Mouse (Mus musculus) limb, embryonic 14.5 days (tissue): ENCODE measurements around the gene Tshz2. TPM values are rescaled to one million over a fixed set of nuclear protein-coding genes. Genes with fewer than 3 reads are reported as not detected.

ENCODE experiments used
- ATAC-seq: fragments of 200-750 bp; cut with Nextera tagmentation; 2 replicates; pipeline ENCODE4 v1.8.0; 2017; ENCODE audit warnings: low read depth, moderate number of reproducible peaks, moderate TSS enrichment; ENCODE audit not compliant: low FRiP score
- DNase-seq: peaks from one replicate; pipeline ENCODE4 v3.0.0-alpha.2; 2015; ENCODE audit warnings: low spot score
- H3K27ac ChIP-seq: fragments of 300-500 bp; sonication (generic); replicated peaks from 2 replicates; pipeline ENCODE4 v1.5.1; 2014; ENCODE audit warnings: low read depth, mild to moderate bottlenecking, low read length, moderate library complexity, mixed read lengths
- H3K27me3 ChIP-seq: fragments of 300-500 bp; sonication (generic); 2 replicates; pipeline ENCODE4 v1.6.1; 2014; ENCODE audit warnings: low read length, mixed read lengths; ENCODE audit not compliant: control insufficient read depth, insufficient read depth
- H3K36me3 ChIP-seq: fragments of 300-500 bp; sonication (generic); 2 replicates; pipeline ENCODE4 v1.6.1; 2014; ENCODE audit warnings: mild to moderate bottlenecking, low read length, moderate library complexity, mixed read lengths; ENCODE audit not compliant: control insufficient read depth, insufficient read depth
- H3K4me1 ChIP-seq: fragments of 300-500 bp; sonication (generic); 2 replicates; pipeline ENCODE4 v1.6.1; 2014; ENCODE audit warnings: antibody characterized with exemption, low read length, mixed read lengths; ENCODE audit not compliant: control insufficient read depth, insufficient read depth
- H3K4me2 ChIP-seq: fragments of 300-500 bp; sonication (generic); replicated peaks from 2 replicates; pipeline ENCODE4 v1.6.1; 2014; ENCODE audit warnings: low read depth, mild to moderate bottlenecking, low read length, moderate library complexity; ENCODE audit not compliant: severe bottlenecking
- H3K4me3 ChIP-seq: fragments of 300-500 bp; sonication (generic); replicated peaks from 2 replicates; pipeline ENCODE4 v1.5.1; 2014; ENCODE audit warnings: low read length
- H3K9ac ChIP-seq: fragments of 300-500 bp; sonication (generic); 2 replicates; pipeline ENCODE4 v1.6.1; 2014; ENCODE audit warnings: mild to moderate bottlenecking, low read depth, low read length, moderate library complexity; ENCODE audit not compliant: severe bottlenecking
- H3K9me3 ChIP-seq: fragments of 300-500 bp; sonication (generic); 2 replicates; pipeline ENCODE4 v1.6.1; 2016; ENCODE audit warnings: low read length; ENCODE audit not compliant: control insufficient read depth
- POLR2A ChIP-seq: fragments of 200-500 bp; IDR thresholded peaks from 2 replicates; pipeline ENCODE4 v1.8.0; 2012; ENCODE audit warnings: inconsistent platforms, mild to moderate bottlenecking, moderate library complexity, borderline replicate concordance; ENCODE audit not compliant: insufficient read depth, insufficient read length; ENCODE audit errors: extremely low read depth
- WGBS: fragments of 180-500 bp; shearing (Covaris S2); extraction: QIAGEN DNeasy Blood & Tissue Kit; methylation state at CpG from one replicate; pipeline ENCODE4 v1.1.7; 2014; 5-methylcytosine and 5-hydroxymethylcytosine counted together
- polyA plus RNA-seq, 2 experiments: library from polyadenylated mRNA; depleted of rRNA in 1 of 2; stranded (reverse) in 1 of 2; unstranded in 1 of 2; fragments of >200 nt; fragmentation: Nextera tagmentation in 1 of 2; extraction: Ambion mirVana in 1 of 2; gene quantifications; 2 replicates each; pipeline versions ENCODE4 v1.2.1 to v1.2.3; 2012 to 2014

The Tshz2 gene
- polyA plus RNA-seq, 2 experiments, result 7.3 to 29.2 TPM

GRCm38 (mm10) chr2:169832184-169832583 is 199.4 kb downstream of the Tshz2 start:
- Histone ChIP-seq H3K27me3 (no peaks in the 10 kb centered on the region), H3K9me3 (no peaks in the 10 kb centered on the region), H3K4me2 (no peak overlapping the region), H3K36me3 (no peaks in the 10 kb centered on the region), H3K4me1 (no peaks in the 10 kb centered on the region), H3K4me3 (no peak overlapping the region), H3K9ac (no peak overlapping the region), H3K27ac (no peak overlapping the region)
- ATAC-seq (no peak), DNase-seq (no peak)
- 54% methylated on average over 12 of the region's 12 CpGs for WGBS
- no peak for TF ChIP-seq POLR2A

- WGBS, result 68% methylated on average over 9 of the region's 9 CpGs
- no peak overlapping the region for H3K4me3 ChIP-seq
- no peak overlapping the region for H3K9ac ChIP-seq
- H3K36me3 ChIP-seq, result no peaks in the 10 kb centered on the region
- no peak overlapping the region for H3K27ac ChIP-seq
- ATAC-seq, result no peak
- H3K9me3 ChIP-seq, result no peaks in the 10 kb centered on the region
- DNase-seq, result no peak
- H3K4me2 ChIP-seq, result no peak overlapping the region
- H3K4me1 ChIP-seq, result no peaks in the 10 kb centered on the region
- H3K27me3 ChIP-seq, result no peaks in the 10 kb centered on the region
- TF ChIP-seq POLR2A, result no peak
Observed at GRCm38 (mm10) chr2:169833638-169834037, 200.8 kb downstream of the Tshz2 start.

DNA sequence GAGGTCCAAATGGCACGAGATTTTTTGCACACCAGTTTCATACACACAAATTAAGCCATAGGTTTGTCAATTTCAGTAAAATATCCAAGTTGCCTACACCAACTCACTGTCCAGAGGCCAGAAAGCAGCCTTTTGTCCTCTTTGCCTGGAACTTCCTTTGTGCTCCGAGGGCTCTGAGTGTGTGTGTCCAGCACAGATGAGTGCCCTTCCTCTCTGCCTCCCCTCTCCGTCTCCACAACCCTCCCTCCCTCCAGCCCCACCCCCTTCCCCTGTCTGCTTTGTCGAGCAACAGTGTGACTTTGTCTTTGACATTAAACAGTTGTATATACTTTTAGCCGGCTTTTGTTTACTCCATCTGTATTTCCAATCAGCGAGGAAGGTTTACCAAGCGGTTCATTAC is 201.8 kb downstream of the Tshz2 start:
- H3K9me3 ChIP-seq, result no peaks in the 10 kb centered on the region
- no peak for DNase-seq
- no peak for TF ChIP-seq POLR2A
- ATAC-seq, result no peak
- no peak overlapping the region for H3K9ac ChIP-seq
- no peak overlapping the region for H3K4me2 ChIP-seq
- H3K4me3 ChIP-seq, result no peak overlapping the region
- H3K4me1 ChIP-seq, result no peaks in the 10 kb centered on the region
- H3K27me3 ChIP-seq, result no peaks in the 10 kb centered on the region
- WGBS, result 20% methylated on average over 7 of the region's 7 CpGs
- H3K27ac ChIP-seq, result no peak overlapping the region
- H3K36me3 ChIP-seq, result no peaks in the 10 kb centered on the region

DNA sequence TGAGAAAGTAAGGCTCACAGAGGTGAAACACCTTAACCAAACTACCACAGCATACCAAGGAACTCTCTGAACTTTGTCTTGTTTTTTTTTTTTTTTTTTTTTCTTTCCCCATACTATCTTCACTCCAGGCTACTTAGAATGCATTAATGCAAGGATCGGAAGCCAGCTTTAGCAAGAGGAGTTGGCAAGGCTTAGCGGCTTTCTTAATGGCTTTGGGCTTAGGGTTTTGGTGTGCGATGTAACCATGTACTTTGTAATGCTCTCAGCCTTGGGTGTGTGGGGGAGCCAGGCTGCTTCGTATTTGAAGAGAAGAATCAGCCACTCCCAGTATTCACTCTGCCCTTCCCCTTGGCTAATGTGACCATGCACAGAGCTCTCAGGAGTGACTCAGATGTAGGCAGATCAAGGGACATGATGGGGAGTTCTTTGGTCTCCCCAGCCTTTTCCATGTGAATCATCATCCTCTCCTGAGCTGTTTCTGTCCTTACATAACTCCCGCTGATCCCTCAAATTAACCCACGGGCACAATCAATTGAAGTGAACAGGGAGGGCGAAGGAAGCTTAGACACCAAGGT is 204.3 kb downstream of the Tshz2 start:
- no peaks in the 10 kb centered on the region for H3K9me3 ChIP-seq
- WGBS, result 84% methylated on average over 7 of the region's 7 CpGs
- no peaks in the 10 kb centered on the region for H3K27me3 ChIP-seq
- H3K9ac ChIP-seq, result no peak overlapping the region
- H3K4me2 ChIP-seq, result no peak overlapping the region
- no peak overlapping the region for H3K27ac ChIP-seq
- DNase-seq (no peak), ATAC-seq (no peak)
- H3K36me3 ChIP-seq, result no peaks in the 10 kb centered on the region
- no peaks in the 10 kb centered on the region for H3K4me1 ChIP-seq
- TF ChIP-seq POLR2A, result no peak
- H3K4me3 ChIP-seq, result no peak overlapping the region

GRCm38 (mm10) chr2:169838521-169838920 is 205.7 kb downstream of the Tshz2 start:
- peaks cover 2% of the 10 kb centered on the region for H3K4me1 ChIP-seq
- H3K4me2 ChIP-seq, result no peak overlapping the region
- no peak overlapping the region for H3K4me3 ChIP-seq
- 94% methylated on average over 13 of the region's 13 CpGs for WGBS
- no peaks in the 10 kb centered on the region for H3K9me3 ChIP-seq
- no peak overlapping the region for H3K9ac ChIP-seq
- no peak for TF ChIP-seq POLR2A
- no peaks in the 10 kb centered on the region for H3K27me3 ChIP-seq
- ATAC-seq (no peak), DNase-seq (no peak)
- H3K27ac ChIP-seq, result no peak overlapping the region
- H3K36me3 ChIP-seq, result no peaks in the 10 kb centered on the region

GRCm38 (mm10) chr2:169841442-169841841 is 208.6 kb downstream of the Tshz2 start:
- no peak overlapping the region for H3K4me2 ChIP-seq
- H3K36me3 ChIP-seq, result no peaks in the 10 kb centered on the region
- ATAC-seq (no peak), DNase-seq (no peak)
- H3K4me1 ChIP-seq, result peaks cover 13% of the 10 kb centered on the region
- 56% methylated on average over 10 of the region's 10 CpGs for WGBS
- H3K27ac ChIP-seq, result no peak overlapping the region
- H3K9me3 ChIP-seq, result no peaks in the 10 kb centered on the region
- TF ChIP-seq POLR2A, result no peak
- no peak overlapping the region for H3K9ac ChIP-seq
- H3K27me3 ChIP-seq, result no peaks in the 10 kb centered on the region
- no peak overlapping the region for H3K4me3 ChIP-seq
